Mouse (Mus musculus) CD4-positive, CD25-positive, alpha-beta regulatory T cell, adult 4 months (primary cell): Measurements from ENCODE around the gene Sirt7. TPM values are rescaled to one million over a fixed set of nuclear protein-coding genes. Genes with fewer than 3 reads are reported as not detected.

Experiments
- ATAC-seq: one replicate; pipeline ENCODE4 v1.8.0; 2017
- polyA plus RNA-seq, 2 experiments: library from polyadenylated mRNA; unstranded; fragments of 100-300 nt; shearing (Covaris generic); gene quantifications; one replicate each; pipeline ENCODE4 v1.2.1; 2017

Gene Sirt7
- polyA plus RNA-seq, 2 experiments from 2014 or later = 66.4 to 66.7 TPM

- ATAC-seq = peak; percentile 62
Observed at GRCm38 (mm10) chr11:120581490-120582267, 43.4 kb downstream of the Sirt7 start, which contains the start of gene Arhgdia. TSS of gene Arhgdia (minus strand) at chr11:120581624.

- ATAC-seq = peak; percentile 24
Observed at GRCm38 (mm10) chr11:120580871-120581331, 44.1 kb downstream of the Sirt7 start.

GRCm38 (mm10) chr11:120580190-120580589 is 44.9 kb downstream of the Sirt7 start:
- no peak for ATAC-seq

DNA sequence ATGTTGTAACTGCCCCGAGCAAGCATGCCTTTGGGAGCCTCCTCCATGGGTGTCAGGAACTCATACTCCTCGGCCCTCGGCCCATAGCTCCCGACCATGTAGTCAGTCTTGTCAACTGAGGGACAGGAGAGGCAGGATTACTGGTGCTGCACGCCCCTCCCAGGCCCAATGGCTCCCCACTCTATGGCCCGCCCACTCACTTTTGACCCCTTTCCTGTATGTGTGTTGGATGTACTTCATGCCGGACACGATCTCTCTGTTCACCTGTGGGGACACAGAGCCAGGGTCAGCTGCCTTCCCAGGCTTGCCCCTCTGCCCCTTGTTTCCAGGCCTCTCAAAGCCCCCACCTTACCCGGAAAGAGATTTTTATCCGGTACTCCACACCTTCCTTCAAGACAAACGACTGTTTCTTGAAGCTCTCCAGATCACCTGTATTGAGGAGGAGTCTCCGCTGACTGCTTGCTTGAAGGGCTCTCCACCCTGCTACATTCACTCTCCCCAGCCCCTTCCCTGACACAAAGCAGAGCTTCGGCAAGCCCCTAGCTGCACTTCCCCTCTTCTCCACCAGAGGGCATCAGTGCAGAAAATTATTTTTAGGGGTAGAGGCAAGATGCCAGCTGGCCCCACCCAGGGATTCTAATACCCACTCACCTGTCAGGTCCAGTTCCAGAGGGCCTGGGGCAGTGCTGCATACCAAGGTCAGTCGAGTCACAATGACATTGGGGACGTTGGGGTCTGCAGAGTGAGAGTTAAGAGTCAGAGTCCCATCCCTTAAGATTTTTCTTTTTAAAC is 45.5 kb downstream of the Sirt7 start:
- ATAC-seq = no peak

- ATAC-seq = no peak
Observed at GRCm38 (mm10) chr11:120578694-120579243, 46.3 kb downstream of the Sirt7 start.

- no peak for ATAC-seq
Observed at GRCm38 (mm10) chr11:120578024-120578693, 46.9 kb downstream of the Sirt7 start.

GRCm38 (mm10) chr11:120577211-120578023 is 47.6 kb downstream of the Sirt7 start:
- ATAC-seq = no peak

DNA sequence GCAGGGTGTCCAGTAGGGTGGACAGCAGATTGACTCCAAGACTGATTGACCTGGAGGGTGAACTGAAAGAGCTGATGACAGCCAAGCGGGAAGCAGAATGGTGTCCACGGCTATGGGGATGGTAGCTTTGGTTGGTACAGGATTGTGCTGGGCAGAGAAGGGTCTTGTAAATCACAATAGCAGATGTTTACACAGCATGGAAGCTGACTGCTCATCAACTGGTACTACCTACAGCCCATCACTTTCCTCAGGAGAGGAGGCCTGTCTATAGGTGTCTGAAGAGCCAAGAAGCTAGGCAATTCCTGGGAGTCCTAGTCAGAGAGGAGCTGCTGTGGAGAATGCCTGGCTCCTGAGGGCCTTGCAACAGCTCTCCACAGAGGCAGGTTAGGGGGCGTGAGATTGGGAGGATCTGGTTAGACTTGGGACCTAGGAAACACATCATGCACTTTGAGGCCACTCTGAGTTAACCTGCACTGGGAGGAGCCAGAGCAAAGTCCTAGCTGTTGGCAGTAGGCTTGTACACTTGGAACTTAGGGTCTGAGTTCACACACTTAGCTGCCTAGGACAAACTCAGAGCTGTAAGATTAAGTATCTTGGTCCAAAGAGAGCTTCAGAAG is 48.6 kb downstream of the Sirt7 start:
- ATAC-seq = no peak

- ATAC-seq = no peak
Observed at GRCm38 (mm10) chr11:120575940-120576339, 49.1 kb downstream of the Sirt7 start.

DNA sequence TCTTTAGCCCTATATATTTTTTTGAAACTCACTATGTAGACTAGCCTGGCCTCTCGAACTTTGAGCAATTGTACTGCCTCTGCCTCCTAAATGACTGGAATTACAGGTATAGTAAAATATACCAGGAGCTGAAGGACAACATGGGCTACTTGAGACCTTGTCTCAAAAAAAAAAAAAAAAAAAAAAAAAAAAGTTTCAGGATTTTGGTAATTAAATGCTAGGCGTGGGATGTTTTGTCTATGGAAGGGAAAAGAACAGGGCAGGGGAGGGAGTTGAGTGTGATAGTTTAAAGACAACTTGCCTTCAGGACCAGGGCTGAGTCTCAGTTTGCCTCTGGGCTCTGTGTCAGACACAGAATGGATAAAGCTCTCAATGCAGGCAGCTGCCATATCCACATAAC is 50.0 kb downstream of the Sirt7 start:
- no peak for ATAC-seq

DNA sequence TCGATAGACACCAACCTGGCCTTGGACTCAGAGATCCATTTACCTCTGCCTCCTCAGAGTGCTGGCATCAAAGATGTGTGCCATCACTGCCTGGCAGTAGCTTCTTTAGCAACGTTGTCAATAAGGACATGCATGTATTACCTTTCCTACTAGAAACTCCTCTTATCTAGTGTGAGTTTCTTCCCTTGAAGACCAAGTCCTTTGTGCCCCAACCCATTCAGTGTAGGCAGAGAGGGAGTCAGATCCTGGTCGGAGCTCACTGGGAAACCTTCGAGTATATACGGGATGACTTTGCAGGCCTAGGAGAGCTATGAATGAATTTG is 50.8 kb downstream of the Sirt7 start:
- no peak for ATAC-seq

DNA sequence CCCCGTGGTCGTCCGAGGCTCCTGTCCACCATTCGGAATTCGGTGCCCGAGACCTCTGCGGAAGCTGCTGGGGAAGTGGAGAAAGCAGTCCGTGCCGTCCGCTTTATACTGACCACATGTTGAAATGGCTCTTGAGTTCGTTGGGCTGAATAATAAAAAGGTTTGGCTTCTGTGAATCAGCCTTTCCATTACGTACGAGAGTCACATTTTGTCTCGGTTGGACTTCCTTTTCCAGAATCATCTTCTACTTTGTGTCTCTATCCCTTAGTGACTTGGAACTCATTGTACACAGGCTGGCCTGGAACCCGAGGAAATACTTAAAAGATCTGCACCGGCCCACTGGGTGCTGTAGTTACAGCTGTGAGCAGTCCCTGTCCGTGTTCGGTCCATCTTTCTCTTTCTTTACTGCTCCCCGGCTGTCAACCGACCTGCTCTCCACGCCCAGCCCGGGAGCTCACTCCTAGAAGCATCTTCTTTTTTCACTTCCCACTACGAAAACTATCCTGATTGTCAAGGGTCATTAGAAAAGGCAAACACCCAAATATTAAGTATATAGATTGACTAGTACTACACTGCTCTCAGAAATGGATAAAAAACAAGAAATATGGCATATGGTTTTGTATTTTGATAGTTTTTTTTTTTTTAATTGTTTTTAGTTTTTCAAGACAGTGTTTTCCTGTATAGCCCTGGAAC is 51.3 kb downstream of the Sirt7 start:
- peak; percentile 33 for ATAC-seq

DNA sequence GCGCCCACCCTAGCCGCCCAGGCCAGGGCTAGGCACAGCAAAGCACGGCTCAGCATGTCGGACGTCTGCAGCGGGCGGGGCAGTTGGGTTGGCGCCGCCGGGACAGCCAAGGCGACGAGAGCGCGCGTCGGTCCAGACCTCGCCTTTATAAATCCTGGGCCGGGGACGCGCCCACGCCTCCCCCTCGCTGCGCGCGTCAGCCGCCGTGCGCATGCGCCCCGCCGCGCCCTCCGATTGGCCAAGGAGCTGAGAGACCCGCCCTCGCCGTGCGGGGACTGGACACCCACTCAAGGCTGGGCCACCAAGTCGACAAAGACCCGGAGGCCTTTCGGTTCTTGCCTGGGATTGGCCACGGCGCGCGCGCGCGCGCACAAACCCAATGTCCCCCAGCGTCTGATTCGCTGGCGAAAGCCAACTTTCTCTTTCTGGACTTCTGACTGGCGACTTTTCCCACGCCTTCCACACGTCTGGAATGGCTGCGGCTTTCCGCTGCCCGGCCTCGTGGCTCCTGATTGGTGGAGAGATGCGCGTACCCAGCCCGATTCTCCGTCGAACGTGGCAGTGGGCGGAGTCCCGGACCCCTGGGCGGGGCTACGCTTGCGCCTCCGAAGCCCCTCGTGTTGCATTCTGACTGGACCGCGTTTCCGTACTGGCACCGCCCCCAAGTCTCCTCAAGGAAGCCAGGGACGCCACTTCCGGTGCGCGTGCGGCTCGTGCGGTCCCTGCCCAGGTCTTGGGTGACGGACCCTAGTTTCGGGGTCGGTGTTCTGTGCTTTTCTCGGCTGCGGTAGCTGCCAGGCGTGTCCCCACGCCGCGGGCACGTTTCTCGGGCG is 52.1 kb downstream of the Sirt7 start, which contains the start of gene P4hb:
P4hb (minus strand) TSS at position 502 of the 833 bp plus-strand sequence.
- peak; percentile 82 for ATAC-seq

- ATAC-seq = peak; percentile 9
Observed at GRCm38 (mm10) chr11:120572417-120572751, 52.7 kb downstream of the Sirt7 start.

- ATAC-seq = no peak
Observed at GRCm38 (mm10) chr11:120571754-120572416, 53.2 kb downstream of the Sirt7 start.

DNA sequence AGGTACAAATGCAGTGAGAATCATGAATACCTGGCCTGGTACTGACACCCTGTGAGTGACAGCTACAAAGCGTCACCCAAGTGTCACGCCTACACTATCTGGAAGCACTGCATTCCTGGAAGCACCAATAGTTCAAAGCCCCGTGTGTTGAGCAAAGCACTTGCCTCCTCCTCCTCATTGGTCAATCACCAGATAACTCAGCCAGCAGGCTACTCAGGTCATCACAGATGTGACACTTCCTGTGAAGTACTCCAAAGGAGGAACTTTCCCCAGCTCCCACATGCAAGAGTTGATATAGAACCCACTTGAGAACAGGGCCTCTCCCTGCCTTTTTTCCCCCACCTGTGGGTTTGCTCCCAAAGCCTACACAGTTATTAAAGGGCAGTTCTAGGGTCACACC is 53.9 kb downstream of the Sirt7 start:
- ATAC-seq = no peak
